Mouse (Mus musculus): ENCODE measurements around the gene Sppl2a.
A peak's percentile ranks its signal among the peaks of the same experiment; 100 is the strongest.

DNA sequence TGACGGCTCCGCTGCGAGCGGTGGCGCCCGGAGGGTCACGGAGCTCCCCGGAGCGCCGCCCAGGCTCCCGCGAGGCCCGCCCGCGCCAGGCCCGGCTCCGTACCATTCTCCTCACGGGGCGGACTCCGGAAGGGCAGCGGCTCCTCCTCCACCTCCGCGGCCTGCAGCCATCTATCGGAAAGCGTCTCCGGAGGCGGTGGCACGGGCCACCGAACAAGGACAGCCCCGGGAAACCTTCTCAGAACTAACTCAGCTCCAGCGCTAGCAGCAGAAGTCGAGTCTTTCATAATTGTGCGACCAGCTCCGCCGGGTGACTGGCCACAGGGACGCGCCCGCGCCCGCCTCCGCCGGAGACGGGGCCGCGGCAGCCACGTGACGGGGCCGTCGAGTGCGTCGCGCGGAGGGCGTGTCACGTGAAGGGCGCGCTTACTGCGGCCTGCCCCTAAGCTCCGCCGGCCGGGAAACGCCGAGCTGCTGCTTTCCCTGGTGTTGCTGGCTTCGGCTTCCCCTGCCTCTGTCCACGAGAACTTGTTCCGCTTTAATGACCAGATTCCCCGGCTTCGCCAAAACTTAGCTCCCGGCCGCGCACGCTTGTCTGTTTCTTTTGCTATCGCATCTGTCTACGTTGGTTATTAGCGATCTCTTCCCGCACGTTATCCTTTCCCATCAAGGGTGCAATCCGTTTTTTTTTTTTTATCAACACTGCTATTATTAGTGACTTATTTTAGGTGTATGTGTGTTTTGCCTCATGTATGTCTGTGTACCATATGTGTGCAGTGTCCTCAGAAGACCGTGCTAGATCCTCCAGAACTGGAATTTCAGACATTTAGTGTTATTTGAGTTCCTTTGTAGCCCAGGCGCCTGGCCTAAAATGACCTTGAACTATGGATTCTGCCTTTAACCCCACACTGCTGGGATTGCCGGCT, 56.9 kb downstream of the Sppl2a start, which contains the start of gene Trpm7:
- TF ChIP-seq POLR2A (IDR thresholded peaks at IDR 0.05; ENCODE audit: extremely low read depth, insufficient read depth, low read length), result peak; percentile 60
- TF ChIP-seq CTCF (IDR thresholded peaks at IDR 0.05; ENCODE audit: low read depth, low read length), result no peak
